1 mouse cellular context compared by ENCODE assay signal in the genomic region with DNA sequence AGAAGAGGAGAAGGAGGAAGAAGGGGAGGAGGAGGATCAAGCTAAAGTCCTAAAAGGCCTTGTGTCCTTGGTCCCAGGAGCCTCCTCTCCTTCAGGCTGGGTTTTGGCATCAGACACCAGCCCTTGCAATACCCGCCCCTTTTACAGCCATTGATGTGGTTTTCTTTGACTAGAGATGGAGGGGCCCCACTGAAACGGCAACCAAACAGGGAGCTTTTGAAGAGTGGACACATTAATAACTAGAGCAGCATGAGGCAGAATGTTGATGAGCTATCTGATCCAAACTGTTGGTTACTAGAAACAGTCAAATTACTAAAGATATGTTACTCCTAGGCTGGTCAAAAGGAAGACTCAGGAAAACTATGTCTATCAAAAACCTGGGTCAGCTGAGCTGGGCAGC.
TF ChIP-seq lines count a peak whose summit lies in the region.

No protein-coding gene starts in this region.

TF ChIP-seq in CH12.LX, 34 proteins besides CTCF, POLR2A, EP300 and RAD21 (continued from another document):
- TF ChIP-seq MAX (IDR thresholded peaks at IDR 0.05; ENCODE audit: low read length) (no peak), MXI1 (IDR thresholded peaks at IDR 0.05; ENCODE audit: low read depth, low read length) (no peak; the same call in 1 of the 2 replicates), NELFE (IDR thresholded peaks at IDR 0.05; ENCODE audit: low read depth, low read length) (no peak), SMC3 (IDR thresholded peaks at IDR 0.05; ENCODE audit: low read depth, low read length) (no peak)
